Mouse (Mus musculus) ovary, postnatal 14 days (tissue): Measurements from ENCODE around the gene Oas2.
"Not testable (repeated sequence)": the region's sequence is repeated elsewhere in the genome, so short reads cannot be mapped to it uniquely, and the experiment has no call there.

ENCODE experiments used
- DNase-seq: peaks from one replicate; pipeline ENCODE4 v3.0.0; 2022; ENCODE audit warnings: low spot score

The Oas2 gene

DNA sequence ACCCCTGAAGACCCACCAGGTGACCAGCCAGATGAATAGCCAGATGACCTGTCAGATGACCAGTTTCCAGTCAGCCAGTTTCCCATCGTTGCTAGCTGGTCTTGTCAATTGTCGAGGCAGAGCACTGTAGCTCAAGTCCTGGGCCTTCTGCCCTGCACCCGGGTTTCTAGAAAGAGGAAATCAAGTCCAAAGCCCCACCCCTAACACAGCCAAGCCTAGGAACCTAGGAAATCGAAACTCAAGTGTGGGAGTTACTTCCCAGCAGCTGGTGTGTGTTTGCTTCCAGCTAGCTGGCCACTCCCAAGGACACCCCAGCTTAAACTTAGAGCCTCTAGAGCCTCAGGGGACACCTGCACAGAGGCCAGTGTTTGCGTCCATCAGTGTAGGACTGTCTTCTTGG, at the start of gene Oas2:
Gene Oas2, minus strand, starts transcription at position 166 of the 400 bp plus-strand sequence.
- no peak for DNase-seq

DNA sequence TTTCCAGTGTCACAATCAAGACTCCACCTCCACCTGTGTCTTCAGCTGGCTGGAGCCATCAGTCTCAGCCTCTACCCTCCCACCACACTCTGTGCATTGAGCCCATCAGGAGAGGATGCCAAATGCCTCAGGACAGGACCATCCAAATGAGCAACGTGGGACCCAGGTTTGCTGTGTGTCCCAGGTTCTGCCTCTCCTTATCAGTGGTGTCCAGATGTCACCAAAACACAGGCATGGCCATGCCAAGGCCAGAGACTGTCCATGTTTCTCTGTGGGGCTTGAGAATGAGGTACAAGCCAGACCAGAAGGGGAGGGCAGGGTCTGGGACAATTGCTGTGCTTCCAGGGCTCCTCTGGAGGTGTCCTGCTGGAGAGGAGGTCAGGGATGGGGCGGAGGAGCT, 49.3 kb upstream of the Oas2 start:
- DNase-seq, result not testable (repeated sequence)

DNA sequence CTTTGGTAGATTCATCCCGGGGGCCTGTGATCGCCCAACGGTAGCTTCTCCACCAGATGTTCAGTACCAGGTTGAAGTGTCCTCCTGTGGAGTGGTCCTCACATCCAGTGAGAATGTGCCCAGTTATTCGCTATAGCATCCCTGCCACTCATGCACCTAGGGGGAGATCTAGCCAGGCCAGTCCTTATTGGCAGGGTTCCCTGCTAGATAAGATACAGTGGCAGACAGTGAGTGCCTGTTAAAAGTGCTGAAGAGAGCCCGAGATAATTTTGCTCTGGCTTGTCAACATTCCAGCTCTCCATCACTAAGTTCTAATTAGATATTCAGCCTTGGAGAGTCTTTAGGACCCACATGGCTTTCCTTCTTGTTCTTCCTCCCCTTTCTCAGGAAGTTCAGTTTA, 48.5 kb upstream of the Oas2 start:
- DNase-seq, result not testable (repeated sequence)

DNA sequence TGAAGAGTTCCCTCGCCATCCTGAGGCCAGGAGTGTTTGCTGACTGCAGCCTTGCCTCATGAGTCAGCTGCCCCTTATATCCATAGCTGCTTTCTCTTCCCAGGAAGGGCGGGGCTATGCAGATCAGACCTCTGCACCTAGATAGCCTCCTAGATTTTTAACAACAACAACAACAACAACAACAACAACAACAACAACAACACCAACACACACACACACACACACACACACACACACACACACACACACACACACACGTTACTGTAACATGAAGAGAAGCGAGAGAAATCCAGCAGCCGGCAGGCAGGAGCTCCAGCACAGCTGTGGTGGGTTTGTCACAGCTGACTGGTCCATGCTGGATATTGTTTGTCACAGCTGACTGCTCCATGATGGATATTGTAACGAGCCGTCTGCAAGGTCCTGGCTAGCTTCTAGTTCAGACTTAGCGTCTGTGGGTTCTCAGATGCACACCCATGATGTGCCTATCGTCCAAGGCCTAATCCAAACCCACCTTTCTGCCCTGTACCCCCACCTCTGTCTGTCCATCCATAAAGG, 45.9 kb upstream of the Oas2 start, which contains the start of gene Oas1e:
Gene Oas1e, minus strand, starts transcription at position 51 of the 555 bp plus-strand sequence.
- not testable (repeated sequence) for DNase-seq

DNA sequence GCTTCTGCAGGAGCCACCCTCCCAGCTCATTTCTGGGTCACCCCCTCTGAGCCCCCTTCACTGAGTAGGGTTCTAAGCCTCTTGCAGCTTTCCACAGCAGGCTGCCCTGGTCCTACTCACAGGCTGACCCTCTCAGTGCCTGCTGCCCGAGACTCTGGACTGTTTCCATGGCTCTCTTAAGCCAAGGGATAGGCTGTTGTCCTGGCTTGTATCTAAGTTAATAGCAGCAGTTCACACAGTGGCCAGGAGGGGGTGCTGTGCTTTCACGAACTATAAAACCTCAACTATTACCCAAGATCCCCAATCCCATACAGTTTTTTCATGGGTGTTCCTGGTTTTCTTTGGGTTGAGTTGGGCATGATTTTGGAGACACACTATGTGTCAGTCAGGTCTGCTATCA, 43.4 kb upstream of the Oas2 start:
- DNase-seq, result peak; percentile 28

DNA sequence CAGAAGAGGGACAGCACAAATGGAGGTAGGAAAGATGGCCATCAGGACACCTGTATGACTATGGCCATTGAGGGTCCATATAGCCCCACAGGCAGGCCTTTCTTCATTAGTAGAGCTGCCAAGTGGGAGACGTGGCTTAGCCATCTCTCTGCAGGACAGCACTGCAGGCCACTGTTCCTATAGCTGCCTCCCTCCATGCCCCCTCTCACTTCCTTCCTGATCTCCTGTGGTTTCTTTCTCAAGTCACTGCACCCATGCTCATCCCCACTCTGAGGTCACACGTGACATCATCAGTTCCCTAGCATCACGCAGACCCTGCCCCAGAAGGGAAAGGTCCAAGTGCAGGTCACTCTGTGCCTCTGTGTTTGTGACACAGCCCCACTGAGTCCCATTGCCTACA, 37.4 kb upstream of the Oas2 start:
- DNase-seq, result no peak

DNA sequence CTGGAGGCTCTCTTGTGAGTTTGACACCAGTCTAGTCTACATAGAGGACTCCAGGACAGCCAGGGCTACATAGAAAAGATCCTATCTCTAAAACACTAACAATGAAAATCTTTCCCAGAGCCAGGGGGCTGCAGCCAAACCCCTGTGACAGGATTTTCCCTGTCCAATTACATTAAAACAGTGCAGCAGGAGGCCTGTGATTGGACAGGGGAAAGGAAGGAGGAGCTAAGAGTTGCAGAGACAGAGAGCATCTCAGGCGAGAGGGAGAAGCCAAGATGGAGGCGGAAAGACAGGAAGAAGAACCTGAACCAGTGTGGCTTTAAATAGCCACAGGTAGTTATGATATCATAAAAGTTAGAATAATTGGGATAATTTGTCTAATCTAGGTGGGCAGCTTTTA, 32.8 kb upstream of the Oas2 start:
- no peak for DNase-seq

DNA sequence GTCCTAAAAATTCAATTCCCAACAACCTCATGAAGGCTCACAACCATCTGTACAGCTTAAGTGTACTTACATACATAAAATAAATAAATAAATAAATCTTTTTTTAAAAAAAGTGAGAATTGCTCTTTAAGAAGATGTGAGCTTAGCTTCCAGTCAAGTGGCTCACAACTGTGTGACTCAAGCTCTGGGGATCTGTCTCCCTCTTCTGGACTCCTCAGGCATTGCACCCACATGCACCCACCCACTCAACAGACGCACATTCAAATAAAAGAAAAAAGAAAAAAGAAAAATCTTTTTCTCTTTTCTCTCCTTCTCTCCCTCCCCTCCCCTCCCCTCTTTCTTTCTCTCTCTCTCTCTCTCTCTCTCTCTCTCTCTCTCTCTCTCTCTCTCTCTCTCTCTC, 32.0 kb upstream of the Oas2 start:
- DNase-seq, result no peak

DNA sequence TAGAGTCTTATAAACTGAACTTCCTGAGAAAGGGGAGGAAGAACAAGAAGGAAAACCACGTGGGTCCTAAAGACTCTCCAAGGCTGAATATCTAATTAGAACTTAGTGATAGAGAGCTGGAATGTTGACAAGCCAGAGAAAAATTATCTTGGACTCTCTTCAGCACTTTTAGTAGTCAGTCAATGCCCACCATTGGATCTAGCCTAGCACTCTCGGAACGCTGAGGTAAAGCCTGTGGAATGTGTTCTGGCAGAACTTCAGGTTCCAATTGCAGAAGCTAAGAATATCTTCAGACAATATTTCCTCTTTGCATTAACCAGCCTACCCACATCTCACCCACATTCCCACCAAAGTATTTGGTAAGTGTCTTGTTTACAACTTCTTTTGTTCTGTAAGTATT, 30.3 kb upstream of the Oas2 start:
- DNase-seq, result no peak

DNA sequence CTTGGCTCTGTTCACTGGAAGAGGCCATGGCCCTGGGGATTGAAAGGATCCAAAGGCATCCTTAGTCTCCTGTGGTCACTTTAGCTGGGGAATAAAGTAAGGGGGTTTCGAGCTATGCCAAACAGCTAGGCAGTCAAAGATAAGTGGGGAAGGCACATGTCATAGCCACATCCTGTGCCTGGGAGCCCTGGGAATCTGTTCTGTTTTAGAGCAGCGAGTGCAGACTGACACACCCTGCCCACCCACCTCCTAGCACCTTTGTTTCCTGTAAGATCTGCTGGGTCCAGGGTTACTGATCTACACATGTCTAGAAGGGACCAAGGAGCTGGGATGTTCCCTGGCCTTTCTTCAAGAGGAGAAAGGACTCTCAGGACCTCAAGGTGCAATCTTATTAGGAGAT, 29.3 kb upstream of the Oas2 start:
- DNase-seq, result no peak

DNA sequence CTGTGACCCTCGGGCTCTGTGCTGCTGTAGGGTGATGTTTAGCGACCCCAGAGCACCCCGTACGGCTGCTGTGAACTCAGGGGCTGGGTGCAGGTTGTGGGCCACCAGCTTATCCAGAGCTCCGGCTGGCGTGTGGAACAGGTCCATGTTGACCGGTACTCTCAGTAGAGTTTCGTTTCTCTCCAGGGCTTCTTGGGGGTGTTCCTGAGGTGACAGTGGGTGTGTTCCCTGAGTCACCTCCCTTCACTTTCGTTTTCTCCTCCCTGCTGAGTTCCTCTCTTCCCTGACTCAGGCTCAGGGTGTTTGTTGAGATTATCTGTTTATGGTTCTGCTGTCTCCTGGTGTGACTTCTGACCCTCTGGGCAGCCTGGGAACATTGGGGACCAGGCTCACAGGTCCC, 27.8 kb upstream of the Oas2 start, which contains the start of gene Oas3:
Gene Oas3, minus strand, starts transcription at position 184 of the 400 bp plus-strand sequence.
- DNase-seq, result no peak

DNA sequence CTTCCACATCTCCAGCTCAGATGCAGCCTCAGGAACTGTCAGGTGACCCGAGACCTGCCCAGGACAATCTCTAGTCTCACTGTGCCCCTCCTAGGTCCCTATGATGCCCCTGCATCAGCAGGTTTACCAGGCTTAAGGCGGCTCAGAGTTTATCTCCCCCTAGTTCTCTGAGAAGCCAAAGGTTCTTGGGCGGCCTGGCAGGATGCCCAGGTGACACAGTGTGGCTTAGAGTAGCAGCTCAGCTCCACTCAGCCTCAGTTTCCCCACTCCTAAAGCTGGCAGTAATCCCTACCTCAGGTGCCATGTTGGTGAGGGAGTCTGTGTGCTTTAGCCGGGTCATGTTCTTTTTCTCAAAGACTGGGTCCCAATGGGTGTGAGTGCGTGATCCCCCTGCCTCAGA, 27.1 kb upstream of the Oas2 start:
- no peak for DNase-seq

DNA sequence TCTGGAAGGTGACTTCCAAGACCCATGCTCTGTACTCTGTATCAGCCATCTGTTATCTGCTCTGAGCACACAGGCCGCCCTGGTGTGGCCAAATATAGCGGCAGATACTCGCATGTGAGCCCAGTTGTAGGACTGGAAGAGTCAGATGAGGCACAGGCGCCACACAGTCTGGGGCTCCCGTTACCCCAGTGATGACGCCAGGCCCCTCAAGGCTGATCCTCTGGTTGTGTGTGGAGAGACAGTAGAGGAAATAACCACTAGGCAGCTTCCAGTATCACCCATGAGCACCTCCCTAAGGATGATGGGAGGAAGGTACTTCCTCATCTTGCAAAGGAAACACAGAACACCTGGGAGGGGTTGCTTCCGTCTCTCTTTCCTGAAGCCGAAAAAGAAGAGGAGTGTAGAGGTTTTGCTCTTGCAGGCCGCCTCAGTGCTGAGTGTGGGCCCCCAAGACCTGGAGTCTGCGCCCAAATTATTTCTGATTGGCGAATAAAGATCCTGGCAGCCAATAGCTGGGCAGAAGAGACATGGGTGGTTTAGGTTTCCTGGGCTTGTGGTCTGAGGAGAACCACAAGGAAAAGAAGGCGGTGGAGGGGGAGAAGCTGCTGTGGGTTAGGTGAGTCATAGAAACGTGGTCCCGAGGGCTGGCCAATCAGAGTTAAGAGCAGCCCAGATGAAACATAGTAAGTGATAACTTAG, 25.8 kb upstream of the Oas2 start:
- no peak for DNase-seq

DNA sequence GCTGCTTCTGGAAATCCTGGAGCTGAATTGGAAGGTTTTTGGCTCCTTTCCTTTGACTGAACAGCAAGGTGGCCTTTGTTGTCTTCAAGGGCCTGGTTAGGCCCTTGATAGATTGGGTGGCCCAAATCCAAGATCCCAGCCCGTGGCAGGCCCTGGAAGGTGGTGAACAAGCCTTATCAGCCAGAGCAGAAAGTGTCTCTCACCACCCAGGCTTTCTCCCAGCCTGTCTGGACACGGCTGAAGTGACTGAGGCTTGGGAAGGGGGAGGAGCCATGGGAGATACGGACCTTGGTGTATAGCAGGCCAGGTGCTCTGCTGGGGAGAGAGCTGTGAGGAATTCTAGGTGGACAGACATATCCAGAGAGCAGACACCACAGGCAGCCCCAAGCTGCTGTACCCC, 19.7 kb upstream of the Oas2 start:
- no peak for DNase-seq

DNA sequence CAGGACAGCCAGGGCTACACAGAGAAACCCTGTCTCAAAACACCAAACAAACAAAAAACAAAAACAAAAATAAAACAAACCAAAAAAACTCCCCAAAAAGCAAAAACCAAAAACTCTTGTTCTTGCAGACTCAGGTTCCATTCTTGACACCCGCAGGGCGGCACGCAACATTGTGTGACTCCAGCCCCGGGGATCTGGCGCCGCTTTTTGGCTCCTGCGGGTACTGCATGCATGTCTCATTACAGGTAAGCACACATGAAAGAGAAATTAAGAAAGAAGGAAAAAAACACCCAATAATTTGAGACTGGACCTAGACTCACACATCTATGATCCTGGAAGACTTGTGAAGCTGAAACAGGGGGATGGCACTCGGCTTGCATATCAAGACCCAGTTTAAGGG, 15.4 kb upstream of the Oas2 start:
- no peak for DNase-seq

DNA sequence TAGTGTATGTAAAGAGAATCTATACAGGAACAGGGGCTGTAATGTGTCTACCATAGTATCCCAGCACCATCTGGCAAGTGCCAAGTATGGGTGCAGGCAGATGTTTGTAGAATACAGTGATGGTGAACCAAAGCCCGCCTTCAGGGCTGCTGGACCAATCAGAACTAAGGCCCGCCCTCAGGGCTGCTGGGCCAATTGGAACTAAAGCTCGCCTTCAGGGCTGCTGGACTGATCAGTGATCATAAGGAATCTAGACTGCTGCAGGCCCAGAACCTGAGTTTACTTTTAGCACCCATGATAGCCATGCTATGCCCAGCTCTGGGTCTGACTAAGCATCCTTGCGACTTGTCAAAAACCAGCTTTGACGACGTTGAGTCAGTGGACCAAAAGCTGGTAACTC, 12.2 kb upstream of the Oas2 start:
- DNase-seq, result no peak

DNA sequence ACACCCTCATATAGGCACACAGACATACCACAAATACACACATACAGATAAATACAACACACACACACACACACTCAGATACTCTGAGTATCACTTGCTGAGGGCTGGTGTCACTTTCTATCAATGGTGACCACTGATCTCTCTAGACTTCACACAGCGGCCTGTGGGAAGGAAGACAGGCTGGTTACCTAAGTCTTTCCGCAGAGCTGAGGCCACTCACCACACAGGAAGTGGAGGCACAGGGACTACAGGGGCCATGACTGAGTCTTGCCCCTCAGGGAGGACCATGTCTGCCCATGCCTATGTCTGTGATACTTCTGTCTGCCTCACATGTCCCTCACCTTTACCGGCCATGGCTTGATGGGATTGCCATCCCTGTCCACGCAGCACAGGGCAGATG, 4.6 kb upstream of the Oas2 start:
- no peak for DNase-seq

DNA sequence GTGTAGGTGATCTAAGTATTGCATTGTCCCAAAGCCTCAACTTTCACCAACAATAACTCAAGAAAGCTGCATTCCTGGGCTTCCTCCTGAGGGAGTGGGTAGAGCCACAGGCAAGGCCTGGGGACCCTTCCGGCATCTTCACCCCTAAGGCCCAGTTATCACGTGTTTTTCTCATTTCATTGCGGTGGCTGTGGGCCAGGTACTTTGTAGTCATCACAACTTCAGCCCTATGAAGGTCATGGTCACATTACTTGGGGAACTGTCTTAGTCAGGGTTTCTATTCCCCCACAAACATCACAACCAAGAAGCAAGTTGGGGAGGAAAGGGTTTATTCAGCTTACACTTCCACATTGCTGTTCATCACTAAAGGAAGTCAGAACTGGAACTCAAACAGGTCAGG, 3.1 kb upstream of the Oas2 start:
- DNase-seq, result no peak

DNA sequence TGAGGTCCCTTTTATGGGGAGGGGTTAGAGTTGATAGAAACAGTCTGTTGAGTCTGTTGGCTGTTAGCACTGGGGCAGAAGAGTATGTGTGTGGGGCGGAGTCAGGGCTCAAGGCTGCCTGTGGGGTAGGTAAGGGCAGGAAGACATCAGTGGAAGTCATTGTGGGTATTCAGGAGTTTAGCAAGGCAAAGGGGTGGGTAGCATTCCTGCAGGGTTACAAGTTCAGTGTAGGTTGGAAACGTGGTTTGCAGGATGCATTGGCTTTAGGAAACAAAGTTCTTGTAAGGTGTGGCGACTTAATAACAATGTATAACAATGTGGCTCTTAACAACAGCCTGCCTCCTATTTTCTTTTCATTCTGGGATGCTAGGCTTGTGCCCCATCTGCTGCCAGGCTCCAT, 1.6 kb upstream of the Oas2 start:
- DNase-seq, result no peak

DNA sequence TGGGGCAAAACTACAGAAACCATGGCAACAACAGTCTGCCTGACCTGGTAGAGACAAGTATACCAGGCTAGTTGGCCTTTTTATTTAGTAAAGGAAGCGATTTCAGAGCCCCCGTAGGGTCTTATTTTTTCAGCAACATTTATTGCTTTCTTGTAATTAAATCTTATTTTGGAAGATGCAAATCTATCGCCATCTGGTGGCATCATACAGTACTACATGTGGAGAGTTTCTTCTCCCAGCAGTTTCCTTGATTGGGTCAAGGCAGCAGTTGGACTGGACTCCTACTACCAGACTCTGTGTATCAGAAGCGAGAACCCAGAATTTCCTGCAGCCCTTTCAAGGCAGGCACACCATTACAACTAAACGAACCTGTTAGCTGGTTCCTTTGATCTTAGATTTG, 3.2 kb downstream of the Oas2 start:
- peak; percentile 62 for DNase-seq

DNA sequence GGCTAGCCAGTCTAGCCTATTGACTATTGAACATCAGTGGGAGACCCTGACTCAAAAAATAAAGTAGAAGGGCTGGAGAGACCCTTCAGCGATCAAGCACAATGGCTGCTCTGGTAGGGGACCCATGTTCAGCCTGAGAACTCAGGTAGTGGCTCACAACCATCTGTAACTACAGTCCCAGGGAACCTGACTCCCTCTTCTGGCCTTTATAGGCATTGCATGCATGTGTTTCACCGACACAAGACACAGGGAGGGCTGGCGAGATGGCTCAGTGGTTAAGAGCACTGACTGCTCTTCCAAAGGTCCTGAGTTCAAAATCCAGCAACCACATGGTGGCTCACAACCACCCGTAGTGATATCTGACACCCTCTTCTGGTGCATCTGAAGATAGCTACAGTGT, 7.5 kb downstream of the Oas2 start:
- no peak for DNase-seq

DNA sequence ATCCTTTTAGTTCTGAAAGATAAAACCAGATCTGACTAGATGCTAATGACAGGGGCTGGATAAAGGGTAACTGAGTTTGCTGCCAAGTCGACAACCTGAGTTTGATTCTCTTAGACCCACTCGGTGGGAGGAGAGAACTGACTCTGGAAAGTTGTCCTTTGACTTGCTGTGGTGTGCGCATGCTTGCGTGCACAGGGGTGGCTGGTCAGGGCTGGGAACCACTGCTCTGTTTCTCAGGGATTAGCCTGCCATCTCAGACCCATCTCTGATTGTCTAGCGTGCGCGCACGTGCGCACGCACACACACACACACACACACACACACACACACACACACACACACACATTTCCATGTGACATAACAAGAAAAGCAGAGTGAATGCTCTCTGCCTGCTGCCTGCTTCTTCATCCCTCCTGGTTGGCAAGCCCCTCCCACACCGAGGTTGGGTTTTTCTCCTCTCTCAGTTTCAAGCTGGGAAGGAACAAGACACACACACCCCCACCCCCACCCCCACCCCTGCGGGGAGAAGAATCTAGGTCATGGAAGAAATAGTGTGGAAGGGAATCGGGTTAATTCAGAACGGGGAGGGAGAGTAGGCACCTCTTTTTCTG, 15.2 kb downstream of the Oas2 start:
- no peak for DNase-seq

DNA sequence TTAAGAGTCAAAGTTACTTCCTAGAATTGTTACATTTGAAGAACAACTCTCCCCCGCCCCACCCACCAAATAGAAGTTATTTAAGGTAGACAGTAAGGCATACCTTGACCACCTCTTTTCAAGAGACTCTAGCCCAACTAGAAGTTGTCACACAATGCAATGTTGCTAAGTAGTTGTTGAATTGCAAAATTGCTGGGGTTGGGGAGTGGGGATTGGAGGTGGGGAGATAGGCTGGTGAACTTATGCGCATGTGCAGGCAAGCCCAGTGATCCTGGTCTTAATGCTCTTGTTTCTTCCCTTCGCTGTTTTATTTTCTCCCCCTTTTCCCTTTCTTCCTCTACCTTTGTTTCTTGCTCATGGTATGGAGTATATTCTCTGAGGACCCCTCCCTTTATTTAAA, 16.0 kb downstream of the Oas2 start:
- no peak for DNase-seq

DNA sequence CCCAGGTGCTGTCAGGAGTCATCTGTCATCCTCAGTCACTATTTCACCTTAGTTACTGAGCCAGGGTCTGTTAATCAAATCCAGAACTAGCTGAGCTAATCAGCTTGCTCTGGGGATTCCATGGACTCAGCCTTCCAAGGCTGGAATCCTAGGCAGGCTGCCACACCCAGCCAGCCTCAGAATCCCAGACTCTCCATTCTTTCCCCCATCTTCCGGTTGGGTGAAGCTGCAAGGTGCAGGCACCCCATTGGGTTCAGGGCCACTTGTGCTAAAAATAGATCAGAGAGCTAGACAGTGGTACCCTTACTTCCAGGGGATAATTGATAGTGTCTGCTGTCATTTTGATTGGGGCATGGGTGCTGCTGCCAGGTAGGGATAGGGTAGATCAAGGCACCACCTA, 16.9 kb downstream of the Oas2 start:
- no peak for DNase-seq
